Mouse (Mus musculus): ENCODE measurements at regions not wholly inside any gene's neighbourhood (a gene's known extent, or its start where the extent isn't known, plus 50 kb on each side); places are given as distances from the start of the nearest gene placed in this dataset.

DNA sequence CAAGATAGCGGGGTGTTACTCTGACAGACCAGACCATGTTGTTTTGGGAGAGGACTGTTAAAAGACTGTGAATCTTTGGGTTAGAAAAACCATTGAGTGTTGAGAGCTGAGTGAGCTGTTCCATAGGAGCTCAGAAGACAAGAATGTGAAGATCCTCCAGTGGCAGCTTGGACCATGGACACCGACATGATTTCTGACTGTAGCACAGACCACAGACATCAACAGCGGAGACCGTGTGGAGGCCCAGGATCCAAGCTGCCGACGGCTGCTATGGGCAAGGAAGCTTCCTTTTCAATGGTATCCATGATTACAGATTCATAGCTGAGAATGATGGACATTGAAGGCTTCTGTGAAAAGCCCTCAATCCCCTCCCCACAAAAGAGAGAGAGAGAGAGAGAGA is 105.6 kb downstream of the Zbtb18 start:
- no peak for TF ChIP-seq POLR2A (IDR thresholded peaks at IDR 0.05; ENCODE audit: low read depth, low read length)
- no peak for TF ChIP-seq CTCF (conservative IDR thresholded peaks at IDR 0.05; ENCODE audit: insufficient read depth, insufficient read length, low read depth, low read length)

DNA sequence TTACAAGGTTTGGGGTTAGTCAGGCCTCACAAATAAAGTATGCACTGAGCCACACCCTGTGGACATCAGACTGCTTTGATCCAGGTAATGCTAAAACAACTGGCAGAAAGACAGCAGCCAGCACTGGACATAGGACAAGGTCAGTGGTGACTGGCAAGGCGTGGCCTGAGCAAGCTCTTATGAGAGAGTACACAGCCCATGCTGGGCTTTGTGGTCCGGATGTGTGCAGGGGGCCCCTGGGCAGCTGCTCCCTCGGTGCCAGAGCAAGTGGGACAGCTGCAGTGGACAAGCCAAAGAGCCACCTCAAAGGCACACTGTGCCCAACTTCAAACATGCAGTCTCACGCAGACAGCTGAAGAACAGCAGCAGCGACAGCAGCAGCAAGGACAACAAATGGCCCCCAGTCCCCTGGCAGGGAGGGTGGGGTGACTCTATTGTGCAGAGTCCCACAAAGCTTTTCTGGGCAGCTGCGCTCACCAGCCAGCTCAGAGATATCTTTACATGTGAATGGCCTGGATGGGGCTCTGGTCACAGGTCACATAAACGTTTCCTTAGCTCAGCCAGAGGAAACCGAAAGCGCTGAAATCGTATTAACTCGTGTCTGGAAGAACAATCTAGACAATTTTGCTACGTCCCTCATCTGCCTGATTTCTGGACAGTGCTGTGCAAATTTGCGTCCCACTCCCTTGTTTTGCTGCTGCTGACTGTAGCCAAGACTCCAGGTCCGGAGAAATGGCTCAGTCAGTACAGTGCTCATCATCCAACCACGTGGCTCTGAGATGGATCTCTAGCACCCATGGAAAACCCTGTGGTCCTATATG is 113.5 kb downstream of the Zbtb18 start:
- H3K27me3 ChIP-seq (replicated peaks; ENCODE audit: control insufficient read depth, insufficient read depth, low read length), result no peaks in the 10 kb centered on the region
- no peaks in the 10 kb centered on the region for H3K4me1 ChIP-seq (ENCODE audit: control insufficient read depth, insufficient read depth, low read length)
- peak; percentile 5 for DNase-seq
- peak overlapping the region; percentile 9; the same call in 1 of the 2 replicates for H3K4me3 ChIP-seq (ENCODE audit: insufficient read depth, low read depth, low read length)
- no peak overlapping the region for H3K27ac ChIP-seq (ENCODE audit: insufficient read depth, low read depth, low read length)
- TF ChIP-seq POLR2A (IDR thresholded peaks at IDR 0.05; ENCODE audit: low read depth, low read length) (no peak), CTCF (conservative IDR thresholded peaks at IDR 0.05; ENCODE audit: insufficient read depth, insufficient read length, low read depth, low read length) (no peak)
- 34% methylated on average over 15 of the region's 15 CpGs for WGBS
- no peaks in the 10 kb centered on the region for H3K36me3 ChIP-seq (ENCODE audit: control insufficient read depth, insufficient read depth, low read length)

More for the DNA sequence above, 105.6 kb downstream of the Zbtb18 start:
- Histone ChIP-seq H3K4me3 (ENCODE audit: insufficient read depth, low read depth, low read length) (no peak overlapping the region), H3K27me3 (replicated peaks; ENCODE audit: control insufficient read depth, insufficient read depth, low read length) (no peaks in the 10 kb centered on the region), H3K27ac (ENCODE audit: insufficient read depth, low read depth, low read length) (no peak overlapping the region), H3K36me3 (ENCODE audit: control insufficient read depth, insufficient read depth, low read length) (no peaks in the 10 kb centered on the region), H3K4me1 (ENCODE audit: control insufficient read depth, insufficient read depth, low read length) (no peaks in the 10 kb centered on the region)
- 95% methylated on average over 6 of the region's 6 CpGs for WGBS
- no peak for DNase-seq

DNA sequence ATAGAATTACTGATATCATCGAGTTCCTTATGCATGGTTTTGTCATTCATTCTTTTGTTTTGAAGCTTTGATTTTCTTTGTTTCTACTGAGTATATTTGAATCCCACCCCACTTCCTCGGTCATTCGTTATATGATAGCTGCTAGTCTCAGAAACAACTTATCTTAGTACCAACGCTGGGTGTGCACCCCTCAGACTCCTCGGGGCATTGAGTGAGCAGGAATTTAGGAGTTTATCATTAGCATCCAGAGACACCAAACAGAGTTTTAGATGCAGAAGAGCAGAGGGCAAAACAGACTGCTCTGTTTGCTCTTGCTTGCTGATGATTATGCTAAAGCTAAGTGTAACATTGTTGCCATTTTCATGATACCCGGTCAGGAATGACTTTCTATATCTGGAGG is 115.3 kb downstream of the Zbtb18 start:
- H3K36me3 ChIP-seq (ENCODE audit: control insufficient read depth, insufficient read depth, low read length), result no peaks in the 10 kb centered on the region
- no peaks in the 10 kb centered on the region for H3K4me1 ChIP-seq (ENCODE audit: control insufficient read depth, insufficient read depth, low read length)
- no peak overlapping the region for H3K27ac ChIP-seq (ENCODE audit: insufficient read depth, low read depth, low read length)
- no peak overlapping the region for H3K4me3 ChIP-seq (ENCODE audit: insufficient read depth, low read depth, low read length)
- TF ChIP-seq CTCF (conservative IDR thresholded peaks at IDR 0.05; ENCODE audit: insufficient read depth, insufficient read length, low read depth, low read length), result no peak
- TF ChIP-seq POLR2A (IDR thresholded peaks at IDR 0.05; ENCODE audit: low read depth, low read length), result no peak
- DNase-seq, result no peak
- 74% methylated on average over 6 of the region's 6 CpGs for WGBS
- H3K27me3 ChIP-seq (replicated peaks; ENCODE audit: control insufficient read depth, insufficient read depth, low read length), result no peaks in the 10 kb centered on the region

DNA sequence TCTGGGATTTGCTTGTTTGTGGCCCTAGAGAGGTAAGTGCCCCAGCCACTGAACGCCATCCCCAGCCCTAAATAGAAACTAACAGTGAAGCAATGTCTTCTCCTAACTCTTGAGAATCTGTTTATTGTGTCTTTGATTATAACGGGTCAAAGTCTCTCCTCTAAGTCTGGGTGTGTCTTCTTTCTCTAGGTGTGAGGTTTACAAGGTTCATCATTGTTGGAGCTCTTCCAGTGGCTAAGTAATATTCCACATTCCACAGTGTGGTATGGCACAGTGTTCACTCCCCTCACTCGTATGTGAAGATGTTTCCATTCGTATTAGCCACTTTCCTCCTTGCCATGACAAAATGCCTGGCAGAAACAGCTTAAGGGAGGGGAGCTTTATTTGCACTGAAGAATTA is 115.7 kb downstream of the Zbtb18 start:
- no peaks in the 10 kb centered on the region for H3K27me3 ChIP-seq (replicated peaks; ENCODE audit: control insufficient read depth, insufficient read depth, low read length)
- DNase-seq, result no peak
- H3K4me1 ChIP-seq (ENCODE audit: control insufficient read depth, insufficient read depth, low read length), result no peaks in the 10 kb centered on the region
- TF ChIP-seq POLR2A (IDR thresholded peaks at IDR 0.05; ENCODE audit: low read depth, low read length) (no peak), CTCF (conservative IDR thresholded peaks at IDR 0.05; ENCODE audit: insufficient read depth, insufficient read length, low read depth, low read length) (no peak)
- no peak overlapping the region for H3K4me3 ChIP-seq (ENCODE audit: insufficient read depth, low read depth, low read length)
- no peak overlapping the region for H3K27ac ChIP-seq (ENCODE audit: insufficient read depth, low read depth, low read length)
- WGBS, result 68% methylated on average over 4 of the region's 4 CpGs
- H3K36me3 ChIP-seq (ENCODE audit: control insufficient read depth, insufficient read depth, low read length), result no peaks in the 10 kb centered on the region

DNA sequence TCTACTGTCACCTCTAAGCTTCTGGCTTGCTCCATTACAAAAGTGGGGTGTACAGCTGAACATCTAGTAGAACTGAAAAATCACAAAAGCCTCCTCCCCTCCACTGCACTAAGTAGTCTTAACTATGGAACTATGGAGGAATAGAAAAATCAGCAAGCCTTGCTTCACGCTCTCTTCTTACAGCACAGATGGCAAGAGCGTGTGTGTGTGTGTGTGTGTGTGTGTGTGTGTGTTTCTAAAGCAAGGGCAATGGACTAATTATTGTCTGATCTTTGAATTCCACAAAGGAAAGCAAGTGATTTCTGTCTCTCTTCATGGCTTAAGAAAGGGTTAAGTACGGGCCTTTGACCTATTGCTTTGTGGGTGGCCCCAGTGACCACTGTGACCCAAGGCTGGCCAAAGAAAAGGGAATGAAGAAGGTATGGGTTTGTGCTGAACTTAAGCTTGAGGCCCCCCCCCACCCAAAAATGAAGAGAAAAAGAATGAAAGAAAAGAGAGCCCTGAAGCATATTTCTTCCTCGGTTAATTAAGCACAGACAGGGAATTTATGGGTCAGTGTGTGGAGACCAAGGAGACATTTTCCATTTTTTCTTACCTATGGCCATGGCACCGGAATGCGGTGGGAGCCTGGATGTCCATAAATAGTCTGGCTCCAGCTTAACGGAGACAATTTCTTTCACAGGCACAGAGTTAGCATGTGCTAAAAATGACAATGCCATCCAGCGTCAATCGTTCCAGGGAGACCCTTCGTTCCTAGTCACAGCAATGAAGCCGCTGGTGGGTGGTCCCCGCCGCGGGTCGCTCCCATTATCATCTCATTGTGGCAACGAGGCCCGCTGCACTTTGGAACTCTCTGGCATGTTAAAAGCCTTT is 119.8 kb downstream of the Zbtb18 start:
- no peak for DNase-seq
- H3K36me3 ChIP-seq (ENCODE audit: control insufficient read depth, insufficient read depth, low read length), result no peaks in the 10 kb centered on the region
- H3K4me3 ChIP-seq (ENCODE audit: insufficient read depth, low read depth, low read length), result no peak overlapping the region
- H3K27ac ChIP-seq (ENCODE audit: insufficient read depth, low read depth, low read length), result no peak overlapping the region
- no peaks in the 10 kb centered on the region for H3K27me3 ChIP-seq (replicated peaks; ENCODE audit: control insufficient read depth, insufficient read depth, low read length)
- TF ChIP-seq CTCF (conservative IDR thresholded peaks at IDR 0.05; ENCODE audit: insufficient read depth, insufficient read length, low read depth, low read length) (no peak), POLR2A (IDR thresholded peaks at IDR 0.05; ENCODE audit: low read depth, low read length) (no peak)
- H3K4me1 ChIP-seq (ENCODE audit: control insufficient read depth, insufficient read depth, low read length), result no peaks in the 10 kb centered on the region
- 69% methylated on average over 17 of the region's 17 CpGs for WGBS

DNA sequence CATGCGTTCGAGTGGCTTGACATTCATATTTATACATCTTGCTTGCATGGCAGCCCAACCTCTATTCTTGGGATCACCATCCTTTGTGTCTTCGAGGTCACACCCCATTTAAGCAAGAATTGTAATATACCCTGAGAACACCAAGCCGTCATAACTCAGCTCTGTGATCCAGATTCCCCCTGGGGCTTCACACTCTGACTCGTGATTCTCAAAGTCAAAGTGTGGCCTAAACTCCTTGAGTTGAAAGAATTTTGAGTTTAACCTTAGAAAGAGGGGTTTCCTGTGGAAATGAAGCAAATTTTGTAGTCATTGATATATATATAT is 120.4 kb downstream of the Zbtb18 start:
- Histone ChIP-seq H3K36me3 (ENCODE audit: control insufficient read depth, insufficient read depth, low read length) (no peaks in the 10 kb centered on the region), H3K4me3 (ENCODE audit: insufficient read depth, low read depth, low read length) (no peak overlapping the region), H3K4me1 (ENCODE audit: control insufficient read depth, insufficient read depth, low read length) (no peaks in the 10 kb centered on the region), H3K27me3 (replicated peaks; ENCODE audit: control insufficient read depth, insufficient read depth, low read length) (no peaks in the 10 kb centered on the region), H3K27ac (ENCODE audit: insufficient read depth, low read depth, low read length) (no peak overlapping the region)
- 78% methylated on average over 5 of the region's 5 CpGs for WGBS
- no peak for DNase-seq
- no peak for TF ChIP-seq POLR2A (IDR thresholded peaks at IDR 0.05; ENCODE audit: low read depth, low read length)
- no peak for TF ChIP-seq CTCF (conservative IDR thresholded peaks at IDR 0.05; ENCODE audit: insufficient read depth, insufficient read length, low read depth, low read length)

DNA sequence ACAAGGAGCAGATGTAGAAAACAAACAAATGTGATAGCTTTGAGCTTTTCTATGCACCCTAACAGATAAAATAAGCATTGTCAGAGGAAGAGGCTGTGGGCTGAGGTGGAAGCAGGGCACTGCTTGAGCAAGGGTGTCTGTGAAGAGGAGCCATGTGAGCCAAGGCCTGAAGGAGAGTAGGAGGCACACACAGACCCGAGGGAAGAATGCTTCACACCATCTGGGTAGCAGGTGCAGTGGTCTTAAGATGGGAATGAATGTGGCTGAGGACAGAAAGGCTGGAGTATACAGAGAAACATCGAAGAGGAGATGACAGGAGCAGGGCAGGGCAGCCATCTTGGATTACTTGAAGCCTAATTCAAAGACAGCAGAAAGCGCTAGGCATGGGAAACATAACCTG is 123.5 kb downstream of the Zbtb18 start:
- Histone ChIP-seq H3K27ac (ENCODE audit: insufficient read depth, low read depth, low read length) (no peak overlapping the region), H3K4me1 (ENCODE audit: control insufficient read depth, insufficient read depth, low read length) (no peaks in the 10 kb centered on the region), H3K36me3 (ENCODE audit: control insufficient read depth, insufficient read depth, low read length) (no peaks in the 10 kb centered on the region), H3K27me3 (replicated peaks; ENCODE audit: control insufficient read depth, insufficient read depth, low read length) (no peaks in the 10 kb centered on the region), H3K4me3 (ENCODE audit: insufficient read depth, low read depth, low read length) (no peak overlapping the region)
- 84% methylated on average over 3 of the region's 3 CpGs for WGBS
- no peak for DNase-seq
- no peak for TF ChIP-seq POLR2A (IDR thresholded peaks at IDR 0.05; ENCODE audit: low read depth, low read length)
- no peak for TF ChIP-seq CTCF (conservative IDR thresholded peaks at IDR 0.05; ENCODE audit: insufficient read depth, insufficient read length, low read depth, low read length)
